Mouse (Mus musculus): Measurements from ENCODE around the gene Gm17617. TPM values are rescaled to one million over a fixed set of nuclear protein-coding genes. Genes with fewer than 3 reads are reported as not detected.

Gm17617 gene
- polyA plus RNA-seq, 1 experiment: not detected

DNA sequence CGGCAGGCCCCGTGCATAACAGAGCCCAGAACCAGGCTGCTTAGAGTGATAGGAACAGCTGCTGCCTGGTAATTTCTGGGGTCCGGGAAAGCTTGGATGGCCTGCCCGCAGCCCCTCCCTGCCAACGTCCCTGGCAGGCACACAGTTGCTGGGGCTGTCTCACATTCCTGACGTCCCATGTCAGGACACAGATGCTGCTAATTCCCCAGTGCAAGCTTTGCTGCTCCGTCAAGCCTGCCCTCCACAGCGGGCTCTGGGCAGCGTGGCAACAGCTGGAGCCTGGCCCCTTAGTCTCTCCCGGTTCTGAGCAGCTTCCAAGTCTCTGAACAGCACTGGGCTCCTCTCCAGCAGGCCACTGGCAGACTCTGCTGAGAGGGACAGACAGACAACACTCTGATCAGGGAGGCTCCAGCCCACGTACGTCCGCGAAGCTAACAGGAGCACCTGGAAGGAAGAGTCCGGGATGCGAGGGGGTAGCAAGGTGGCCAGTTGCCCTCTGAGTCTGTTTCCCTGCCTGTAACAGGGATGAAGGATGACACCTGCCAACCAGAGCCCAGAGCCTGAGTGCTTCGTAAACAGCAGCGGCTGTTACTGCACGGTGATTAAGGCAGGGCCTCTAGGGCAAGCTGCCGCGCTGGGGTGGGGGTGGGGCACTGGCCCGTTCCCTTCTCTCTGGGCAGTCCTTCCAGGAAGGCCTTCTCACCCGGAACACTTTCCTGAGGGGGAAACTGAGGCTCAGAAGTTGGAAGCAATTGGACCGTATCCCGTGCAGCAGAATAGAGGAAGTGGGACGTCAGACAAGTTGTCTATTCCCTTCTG is 38.4 kb upstream of the Gm17617 start:
- TF ChIP-seq CTCF (IDR thresholded peaks at IDR 0.05; ENCODE audit: extremely low read depth, insufficient read depth, low read length) (no peak), POLR2A (IDR thresholded peaks at IDR 0.05; ENCODE audit: extremely low read depth, insufficient read depth, low read length) (no peak)
- H3K27ac ChIP-seq (ENCODE audit: insufficient read depth, low read length): no peak overlapping the region
- peaks cover 3% of the 10 kb centered on the region; the same call in 1 of the 2 replicates for H3K4me1 ChIP-seq (ENCODE audit: control insufficient read depth, insufficient read depth, low read length)
- H3K4me3 ChIP-seq (ENCODE audit: insufficient read depth, low read length): no peak overlapping the region

DNA sequence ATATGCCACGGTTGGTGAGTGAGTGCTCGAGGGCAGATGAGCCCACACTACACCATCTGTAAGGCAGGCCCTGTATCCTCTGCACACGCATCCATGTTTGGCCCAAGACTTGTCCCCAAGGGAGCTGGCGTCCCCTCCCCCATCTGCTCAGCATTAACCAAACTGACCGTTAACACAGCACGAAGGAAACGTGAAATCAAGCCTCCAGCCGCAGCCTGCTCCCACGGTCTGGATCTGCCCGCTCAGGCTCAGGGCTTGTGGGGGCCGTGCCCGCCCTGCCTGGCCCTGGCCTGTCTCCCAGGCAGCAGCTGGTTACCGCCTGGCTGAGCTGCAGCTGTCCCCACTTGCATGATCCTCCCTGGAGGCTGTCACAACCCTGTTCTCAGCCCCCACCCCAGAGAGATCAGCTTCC is 35.6 kb upstream of the Gm17617 start:
- Histone ChIP-seq H3K27ac (ENCODE audit: insufficient read depth, low read length) (no peak overlapping the region), H3K4me1 (ENCODE audit: control insufficient read depth, insufficient read depth, low read length) (peaks cover 3% of the 10 kb centered on the region; the same call in 1 of the 2 replicates), H3K4me3 (ENCODE audit: insufficient read depth, low read length) (no peak overlapping the region)
- TF ChIP-seq POLR2A (IDR thresholded peaks at IDR 0.05; ENCODE audit: extremely low read depth, insufficient read depth, low read length) (no peak), CTCF (IDR thresholded peaks at IDR 0.05; ENCODE audit: extremely low read depth, insufficient read depth, low read length) (no peak)

DNA sequence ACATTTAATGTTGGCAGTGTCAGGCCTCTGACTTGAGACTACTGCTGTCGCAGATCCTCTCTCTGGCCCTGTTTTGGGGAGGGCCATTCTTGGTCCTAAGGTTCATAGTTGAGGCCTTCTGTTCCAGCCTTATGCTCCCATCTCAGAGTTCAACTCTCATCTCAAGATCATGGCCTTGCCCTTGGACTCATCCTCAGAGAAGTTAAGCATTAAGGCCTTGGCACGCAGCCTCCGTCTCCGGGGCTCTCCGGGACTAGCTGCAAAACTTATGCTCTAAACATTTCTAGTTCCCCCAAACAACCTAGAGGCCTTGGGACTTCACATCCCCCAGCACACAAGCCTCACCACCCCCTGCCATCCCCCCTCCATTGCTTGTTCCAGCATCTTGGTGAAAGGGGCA is 34.9 kb upstream of the Gm17617 start:
- no peak for TF ChIP-seq CTCF (IDR thresholded peaks at IDR 0.05; ENCODE audit: extremely low read depth, insufficient read depth, low read length)
- no peak for TF ChIP-seq POLR2A (IDR thresholded peaks at IDR 0.05; ENCODE audit: extremely low read depth, insufficient read depth, low read length)

DNA sequence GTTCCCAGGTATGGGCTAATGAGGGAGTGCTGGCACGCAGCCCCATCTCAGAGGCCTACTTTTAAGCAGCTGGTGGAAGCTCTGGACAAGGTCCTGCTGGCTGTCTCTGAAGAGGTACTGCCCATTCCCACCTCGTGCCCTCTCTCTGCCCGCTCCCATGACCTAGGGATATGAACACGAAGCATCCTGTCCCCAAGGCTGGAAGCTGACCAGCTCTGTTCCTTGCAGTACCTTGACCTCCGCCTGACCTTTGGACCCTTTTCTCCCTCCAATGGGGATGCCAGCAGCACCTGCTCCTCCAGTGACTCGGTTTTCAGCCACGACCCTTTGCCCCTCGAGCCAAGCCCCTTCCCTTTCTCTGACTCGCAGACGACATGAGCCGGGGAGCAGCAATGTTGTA is 34.5 kb upstream of the Gm17617 start:
- TF ChIP-seq POLR2A (IDR thresholded peaks at IDR 0.05; ENCODE audit: extremely low read depth, insufficient read depth, low read length): no peak
- TF ChIP-seq CTCF (IDR thresholded peaks at IDR 0.05; ENCODE audit: extremely low read depth, insufficient read depth, low read length): no peak
- Histone ChIP-seq H3K4me1 (ENCODE audit: control insufficient read depth, insufficient read depth, low read length) (peaks cover 3% of the 10 kb centered on the region; the same call in 1 of the 2 replicates), H3K27ac (ENCODE audit: insufficient read depth, low read length) (no peak overlapping the region), H3K4me3 (ENCODE audit: insufficient read depth, low read length) (no peak overlapping the region)

More for the DNA sequence above, 34.9 kb upstream of the Gm17617 start:
- Histone ChIP-seq H3K4me3 (ENCODE audit: insufficient read depth, low read length) (no peak overlapping the region), H3K4me1 (ENCODE audit: control insufficient read depth, insufficient read depth, low read length) (peaks cover 3% of the 10 kb centered on the region; the same call in 1 of the 2 replicates), H3K27ac (ENCODE audit: insufficient read depth, low read length) (no peak overlapping the region)

DNA sequence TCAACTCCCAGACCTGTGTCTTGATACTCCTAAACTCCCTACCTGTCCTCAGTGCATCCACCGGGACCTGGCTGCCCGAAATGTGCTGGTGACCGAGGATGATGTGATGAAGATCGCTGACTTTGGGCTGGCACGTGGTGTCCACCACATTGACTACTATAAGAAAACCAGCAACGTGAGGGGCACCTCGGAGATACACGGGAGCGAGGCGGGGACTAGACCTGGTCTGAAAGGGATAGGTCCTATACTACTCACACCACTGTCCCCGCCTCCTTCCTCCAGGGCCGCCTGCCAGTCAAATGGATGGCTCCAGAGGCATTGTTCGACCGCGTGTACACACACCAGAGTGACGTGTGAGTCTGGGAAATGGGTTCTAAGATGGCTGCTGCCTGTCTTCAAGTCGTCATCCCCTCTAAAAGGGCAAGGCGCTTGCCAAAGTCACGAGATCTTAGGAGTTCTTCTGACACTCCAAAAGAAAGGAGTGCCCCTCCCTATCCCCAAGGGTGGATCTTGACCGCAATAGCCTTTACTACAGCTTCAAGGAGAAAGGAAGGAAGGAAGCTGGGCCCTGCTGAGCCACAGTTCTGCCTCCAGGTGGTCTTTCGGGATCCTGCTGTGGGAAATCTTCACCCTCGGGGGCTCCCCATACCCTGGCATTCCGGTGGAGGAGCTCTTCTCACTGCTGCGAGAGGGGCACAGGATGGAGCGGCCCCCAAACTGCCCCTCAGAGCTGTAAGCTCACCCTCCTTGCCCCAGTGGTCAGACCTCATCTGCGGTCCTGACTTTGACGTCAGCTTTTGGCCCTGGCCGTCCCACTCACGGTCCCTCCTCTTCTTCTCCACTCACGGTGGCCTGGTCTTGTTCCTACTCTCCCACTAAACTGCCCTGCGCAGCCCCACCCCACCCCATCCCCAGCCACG is 33.7 kb upstream of the Gm17617 start:
- no peak for TF ChIP-seq POLR2A (IDR thresholded peaks at IDR 0.05; ENCODE audit: extremely low read depth, insufficient read depth, low read length)
- no peak for TF ChIP-seq CTCF (IDR thresholded peaks at IDR 0.05; ENCODE audit: extremely low read depth, insufficient read depth, low read length)
- Histone ChIP-seq H3K4me3 (ENCODE audit: insufficient read depth, low read length) (no peak overlapping the region), H3K27ac (ENCODE audit: insufficient read depth, low read length) (no peak overlapping the region), H3K4me1 (ENCODE audit: control insufficient read depth, insufficient read depth, low read length) (peaks cover 3% of the 10 kb centered on the region; the same call in 1 of the 2 replicates)

DNA sequence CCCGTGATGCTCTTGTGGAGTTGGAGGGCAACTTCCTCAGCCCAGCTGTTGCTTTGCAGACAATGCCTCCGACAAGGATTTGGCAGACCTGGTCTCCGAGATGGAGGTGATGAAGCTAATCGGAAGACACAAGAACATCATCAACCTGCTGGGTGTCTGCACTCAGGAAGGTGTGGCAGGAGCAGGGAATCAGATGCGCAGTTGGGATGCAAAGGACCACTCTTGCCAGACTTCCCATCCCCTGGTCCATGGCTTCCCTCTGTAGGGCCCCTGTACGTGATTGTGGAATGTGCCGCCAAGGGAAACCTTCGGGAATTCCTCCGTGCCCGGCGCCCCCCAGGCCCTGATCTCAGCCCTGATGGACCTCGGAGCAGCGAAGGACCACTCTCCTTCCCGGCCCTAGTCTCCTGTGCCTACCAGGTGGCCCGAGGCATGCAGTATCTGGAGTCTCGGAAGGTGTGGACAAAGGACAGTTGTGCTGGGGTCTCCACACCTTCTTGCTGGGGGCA is 32.5 kb upstream of the Gm17617 start:
- Histone ChIP-seq H3K4me1 (ENCODE audit: control insufficient read depth, insufficient read depth, low read length) (peaks cover 3% of the 10 kb centered on the region; the same call in 1 of the 2 replicates), H3K27ac (ENCODE audit: insufficient read depth, low read length) (no peak overlapping the region), H3K4me3 (ENCODE audit: insufficient read depth, low read length) (no peak overlapping the region)
- TF ChIP-seq CTCF (IDR thresholded peaks at IDR 0.05; ENCODE audit: extremely low read depth, insufficient read depth, low read length): no peak
- no peak for TF ChIP-seq POLR2A (IDR thresholded peaks at IDR 0.05; ENCODE audit: extremely low read depth, insufficient read depth, low read length)

DNA sequence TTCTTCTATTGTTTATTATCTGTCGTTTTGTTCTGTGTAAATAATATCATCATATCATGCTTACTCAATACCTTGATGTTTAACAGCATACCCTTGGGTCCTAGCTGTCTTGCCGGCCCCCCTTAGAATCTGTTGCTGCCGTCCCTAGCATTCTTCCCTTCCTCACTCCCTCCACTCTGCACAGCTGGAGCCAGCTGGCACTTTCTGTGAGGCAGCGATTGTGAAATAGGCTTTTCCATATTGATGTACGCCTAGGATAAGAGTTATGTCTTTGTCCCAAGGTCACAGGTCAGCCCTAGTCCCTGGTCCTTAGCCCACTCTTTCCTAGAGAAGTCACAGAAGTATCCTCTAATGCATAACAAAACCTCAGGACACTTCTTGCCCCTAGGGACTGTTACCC is 30.2 kb upstream of the Gm17617 start:
- Histone ChIP-seq H3K27ac (ENCODE audit: insufficient read depth, low read length) (no peak overlapping the region), H3K4me1 (ENCODE audit: control insufficient read depth, insufficient read depth, low read length) (no peaks in the 10 kb centered on the region), H3K4me3 (ENCODE audit: insufficient read depth, low read length) (no peak overlapping the region)
- TF ChIP-seq POLR2A (IDR thresholded peaks at IDR 0.05; ENCODE audit: extremely low read depth, insufficient read depth, low read length): no peak
- no peak for TF ChIP-seq CTCF (IDR thresholded peaks at IDR 0.05; ENCODE audit: extremely low read depth, insufficient read depth, low read length)

DNA sequence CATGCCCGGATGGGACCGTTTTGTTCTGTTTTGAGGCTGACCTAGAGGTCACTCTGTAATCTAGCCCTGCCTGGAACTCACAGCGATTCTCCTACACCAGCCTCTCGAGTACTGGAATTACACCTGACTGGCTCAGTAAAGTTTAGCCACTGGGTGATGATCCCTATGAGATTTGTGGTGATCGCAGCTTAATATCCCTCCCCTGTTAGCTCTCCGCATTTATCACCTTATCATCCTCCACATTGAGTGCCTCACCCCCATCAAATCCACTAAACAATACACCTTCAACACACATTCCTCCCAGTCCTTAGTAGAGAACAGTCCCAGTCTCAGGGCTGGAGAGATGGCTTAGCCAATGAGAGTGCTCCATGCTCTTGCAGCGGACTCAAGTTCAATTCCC is 29.0 kb upstream of the Gm17617 start:
- TF ChIP-seq CTCF (IDR thresholded peaks at IDR 0.05; ENCODE audit: extremely low read depth, insufficient read depth, low read length): no peak
- TF ChIP-seq POLR2A (IDR thresholded peaks at IDR 0.05; ENCODE audit: extremely low read depth, insufficient read depth, low read length): no peak
- Histone ChIP-seq H3K4me3 (ENCODE audit: insufficient read depth, low read length) (no peak overlapping the region), H3K4me1 (ENCODE audit: control insufficient read depth, insufficient read depth, low read length) (no peaks in the 10 kb centered on the region), H3K27ac (ENCODE audit: insufficient read depth, low read length) (no peak overlapping the region)

DNA sequence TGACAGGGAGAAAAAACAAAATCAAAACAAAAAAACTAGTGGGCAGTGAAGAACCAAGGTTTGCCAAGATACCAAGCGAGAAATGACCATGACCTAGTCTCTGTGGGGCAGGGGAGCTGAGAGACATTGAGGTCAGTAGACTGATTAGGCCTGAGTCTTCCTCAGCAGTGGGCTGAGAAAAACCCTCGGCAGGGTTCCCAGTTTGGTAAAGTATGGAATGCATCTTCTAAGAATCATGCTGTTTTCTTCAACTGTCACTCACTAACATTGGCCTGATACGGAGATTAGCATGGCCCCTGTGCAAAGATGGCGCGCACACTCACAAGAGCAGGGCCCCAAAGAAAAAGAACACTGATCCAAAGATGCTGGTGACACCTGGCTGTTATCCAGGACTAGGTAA is 20.6 kb upstream of the Gm17617 start:
- TF ChIP-seq POLR2A (IDR thresholded peaks at IDR 0.05; ENCODE audit: extremely low read depth, insufficient read depth, low read length) (no peak), CTCF (IDR thresholded peaks at IDR 0.05; ENCODE audit: extremely low read depth, insufficient read depth, low read length) (no peak)
- no peaks in the 10 kb centered on the region for H3K4me1 ChIP-seq (ENCODE audit: control insufficient read depth, insufficient read depth, low read length)
- no peak overlapping the region for H3K27ac ChIP-seq (ENCODE audit: insufficient read depth, low read length)
- no peak overlapping the region for H3K4me3 ChIP-seq (ENCODE audit: insufficient read depth, low read length)

Measured in cortical plate, adult 2 months (tissue).